Mouse (Mus musculus) heart, postnatal 0 days (tissue): ENCODE measurements at regions not wholly inside any gene's neighbourhood (a gene's known extent, or its start where the extent isn't known, plus 50 kb on each side); places are given as distances from the start of the nearest gene placed in this dataset.

Source experiments
- CTCF ChIP-seq: IDR thresholded peaks from 2 replicates; pipeline ENCODE4 v1.5.1; 2016; ENCODE audit warnings: antibody characterized with exemption, control low read depth, low read depth
- EP300 ChIP-seq: IDR thresholded peaks from 2 replicates; pipeline ENCODE4 v1.6.1; 2016; ENCODE audit warnings: antibody characterized with exemption, low read depth

DNA sequence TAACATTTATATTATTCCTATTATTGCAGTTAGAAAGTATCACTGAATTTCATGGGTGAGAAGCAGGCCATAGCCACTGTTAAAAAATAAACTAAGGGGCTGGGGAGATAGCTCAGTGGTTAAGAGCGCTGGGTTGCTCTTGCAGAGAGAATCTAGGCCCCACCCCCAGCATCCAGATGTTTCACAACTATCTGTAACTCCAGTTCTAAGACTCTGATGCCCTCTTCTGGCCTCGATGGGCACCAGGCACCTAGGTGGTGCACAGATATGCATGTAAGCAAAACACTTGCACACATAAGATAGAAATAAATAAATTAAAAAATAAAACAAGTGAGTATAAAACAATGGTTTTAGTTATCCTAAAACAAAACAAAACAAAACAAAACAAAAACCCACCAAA lies 166.3 kb upstream of the Nox3 start:
- no peak for TF ChIP-seq CTCF
- TF ChIP-seq EP300 = no peak
